Mouse (Mus musculus) embryonic facial prominence, embryonic 11.5 days (tissue): Measurements from ENCODE around the gene Shroom3. TPM values are rescaled to one million over a fixed set of nuclear protein-coding genes. Genes with fewer than 3 reads are reported as not detected.

ENCODE experiments used
- ATAC-seq: fragments of 200-750 bp; cut with Nextera tagmentation; replicated peaks from 2 replicates; pipeline ENCODE4 v1.8.0; 2017; ENCODE audit warnings: low read depth; ENCODE audit not compliant: insufficient number of reproducible peaks, low FRiP score, low TSS enrichment
- DNase-seq: peaks from one replicate; pipeline ENCODE4 v3.0.0-alpha.2; 2015; ENCODE audit warnings: low spot score
- H3K27ac ChIP-seq: fragments of 300-500 bp; sonication (generic); replicated peaks from 2 replicates; pipeline ENCODE4 v1.5.1; 2014; ENCODE audit warnings: mild to moderate bottlenecking, low read depth, low read length, control low read depth
- H3K27me3 ChIP-seq: fragments of 300-500 bp; sonication (generic); 2 replicates; pipeline ENCODE4 v1.6.1; 2014; ENCODE audit warnings: mild to moderate bottlenecking, low read length, moderate library complexity, mixed read lengths; ENCODE audit not compliant: control insufficient read depth, insufficient read depth
- H3K36me3 ChIP-seq: fragments of 300-500 bp; sonication (generic); replicated peaks from 2 replicates; pipeline ENCODE4 v1.6.1; 2014; ENCODE audit warnings: low read depth, mild to moderate bottlenecking, low read length, moderate library complexity, mixed read lengths; ENCODE audit not compliant: control insufficient read depth, insufficient read depth
- H3K4me1 ChIP-seq: fragments of 300-500 bp; sonication (generic); 2 replicates; pipeline ENCODE4 v1.6.1; 2014; ENCODE audit warnings: low read length, mixed read lengths; ENCODE audit not compliant: control insufficient read depth, insufficient read depth
- H3K4me2 ChIP-seq: fragments of 300-500 bp; sonication (generic); 2 replicates; pipeline ENCODE4 v1.6.1; 2014; ENCODE audit warnings: low read depth, mild to moderate bottlenecking, control low read depth, low read length, moderate library complexity
- H3K4me3 ChIP-seq: fragments of 300-500 bp; sonication (generic); 2 replicates; pipeline ENCODE4 v1.5.1; 2014; ENCODE audit warnings: low read depth, low read length, control low read depth
- H3K9ac ChIP-seq: fragments of 300-500 bp; sonication (generic); replicated peaks from 2 replicates; pipeline ENCODE4 v1.6.1; 2014; ENCODE audit warnings: mild to moderate bottlenecking, control low read depth, low read length
- H3K9me3 ChIP-seq: fragments of 300-500 bp; sonication (generic); replicated peaks from 2 replicates; pipeline ENCODE4 v1.6.1; 2016; ENCODE audit warnings: mild to moderate bottlenecking, low read length, inconsistent platforms, mixed read lengths; ENCODE audit not compliant: control insufficient read depth
- WGBS: fragments of 180-500 bp; shearing (Covaris S2); extraction: QIAGEN DNeasy Blood & Tissue Kit; methylation state at CpG from one replicate; pipeline ENCODE4 v1.1.7; 2014; 5-methylcytosine and 5-hydroxymethylcytosine counted together
- polyA plus RNA-seq: library from polyadenylated mRNA; unstranded; fragments of >200 nt; fragmentation: Nextera tagmentation; extraction: Ambion mirVana; gene quantifications from 2 replicates; pipeline ENCODE4 v1.2.1, GENCODE M21; 2014

The Shroom3 gene
- polyA plus RNA-seq, 1 experiment from 2014 or later, result 2.2 TPM

GRCm38 (mm10) chr5:92742701-92743100 is 59.5 kb downstream of the Shroom3 start:
- Histone ChIP-seq H3K9me3 (no peaks in the 10 kb centered on the region), H3K4me2 (no peak overlapping the region), H3K9ac (no peak overlapping the region), H3K4me3 (no peak overlapping the region), H3K27me3 (no peaks in the 10 kb centered on the region), H3K27ac (no peak overlapping the region), H3K36me3 (no peaks in the 10 kb centered on the region), H3K4me1 (no peaks in the 10 kb centered on the region)
- DNase-seq (no peak), ATAC-seq (no peak)
- WGBS, result 65% methylated on average over 5 of the region's 5 CpGs

DNA sequence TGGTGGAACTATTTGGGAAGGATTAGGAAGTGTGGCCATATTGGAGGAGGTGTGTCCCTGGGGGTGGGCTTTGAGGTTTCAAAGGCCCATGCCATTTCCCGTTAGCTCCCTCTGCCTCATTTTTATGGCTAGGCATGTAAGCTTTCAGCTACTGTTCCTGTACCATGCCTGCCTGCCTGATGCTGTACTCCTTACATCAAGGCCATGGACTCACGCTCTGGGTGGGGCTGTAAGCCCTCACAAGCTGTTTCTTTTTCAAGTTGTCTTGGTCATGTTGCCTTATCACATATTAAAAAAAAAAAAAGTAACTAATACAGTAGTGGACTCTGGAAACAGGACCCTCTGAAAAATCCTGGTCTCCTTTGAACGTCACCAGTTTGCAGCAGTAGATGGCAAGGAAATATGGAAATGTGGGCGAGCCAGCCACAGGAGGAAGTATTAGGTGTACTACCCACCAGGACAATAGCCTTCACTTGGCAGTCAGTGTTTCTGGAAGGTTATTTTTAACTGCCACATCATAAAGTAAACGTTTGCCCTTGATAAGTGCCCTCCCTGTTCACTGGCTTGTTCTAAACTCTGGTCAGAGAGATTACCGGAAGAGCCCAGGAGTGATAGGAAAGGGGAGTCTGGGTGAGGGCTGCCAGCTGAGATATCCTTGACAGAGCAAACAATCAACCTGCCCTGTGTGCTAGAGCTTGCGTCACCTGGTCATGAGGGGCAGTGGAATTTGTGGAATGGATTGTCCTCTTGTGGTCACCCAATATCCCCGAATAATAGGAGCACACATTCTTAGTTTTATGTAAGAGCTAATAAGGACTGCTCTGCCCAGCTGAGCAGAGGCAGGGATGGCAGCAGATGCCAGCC is 62.4 kb downstream of the Shroom3 start:
- Histone ChIP-seq H3K4me3 (no peak overlapping the region), H3K27me3 (no peaks in the 10 kb centered on the region), H3K4me2 (no peak overlapping the region), H3K9me3 (no peaks in the 10 kb centered on the region), H3K9ac (no peak overlapping the region), H3K36me3 (no peaks in the 10 kb centered on the region), H3K4me1 (no peaks in the 10 kb centered on the region), H3K27ac (no peak overlapping the region)
- WGBS, result 80% methylated on average over 8 of the region's 8 CpGs
- DNase-seq, result no peak
- no peak for ATAC-seq

DNA sequence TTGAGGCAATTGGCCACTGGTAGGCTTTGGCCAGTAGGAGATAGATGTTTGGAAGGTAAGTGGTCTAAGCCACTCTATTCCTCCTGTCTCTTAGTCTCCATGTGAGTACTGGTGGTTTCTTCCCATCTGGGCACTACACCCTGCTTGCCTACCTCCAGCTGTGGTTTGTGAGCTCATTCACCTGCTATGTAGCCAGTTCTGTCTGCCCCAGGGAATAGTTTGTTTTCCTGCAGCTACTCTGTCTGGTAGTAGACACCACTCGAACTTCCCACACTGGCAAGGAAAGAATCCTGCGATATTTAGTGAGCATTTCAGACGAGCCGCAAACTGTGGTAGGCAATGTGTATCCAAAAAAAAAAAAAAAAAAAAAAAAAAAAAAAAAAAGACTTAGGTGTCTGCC is 68.3 kb downstream of the Shroom3 start:
- Histone ChIP-seq H3K9me3 (no peaks in the 10 kb centered on the region), H3K4me3 (no peak overlapping the region), H3K27me3 (no peaks in the 10 kb centered on the region), H3K4me2 (no peak overlapping the region), H3K9ac (no peak overlapping the region), H3K36me3 (no peaks in the 10 kb centered on the region), H3K4me1 (no peaks in the 10 kb centered on the region), H3K27ac (no peak overlapping the region)
- DNase-seq, result no peak
- ATAC-seq, result no peak
- 84% methylated on average over 4 of the region's 4 CpGs for WGBS

GRCm38 (mm10) chr5:92755241-92755775 is 72.1 kb downstream of the Shroom3 start:
- Histone ChIP-seq H3K4me3 (no peak overlapping the region), H3K36me3 (no peaks in the 10 kb centered on the region), H3K27ac (no peak overlapping the region), H3K4me1 (no peaks in the 10 kb centered on the region), H3K9ac (no peak overlapping the region), H3K4me2 (no peak overlapping the region), H3K27me3 (no peaks in the 10 kb centered on the region), H3K9me3 (no peaks in the 10 kb centered on the region)
- DNase-seq, result no peak
- no peak for ATAC-seq
- WGBS, result 87% methylated on average over 7 of the region's 7 CpGs

DNA sequence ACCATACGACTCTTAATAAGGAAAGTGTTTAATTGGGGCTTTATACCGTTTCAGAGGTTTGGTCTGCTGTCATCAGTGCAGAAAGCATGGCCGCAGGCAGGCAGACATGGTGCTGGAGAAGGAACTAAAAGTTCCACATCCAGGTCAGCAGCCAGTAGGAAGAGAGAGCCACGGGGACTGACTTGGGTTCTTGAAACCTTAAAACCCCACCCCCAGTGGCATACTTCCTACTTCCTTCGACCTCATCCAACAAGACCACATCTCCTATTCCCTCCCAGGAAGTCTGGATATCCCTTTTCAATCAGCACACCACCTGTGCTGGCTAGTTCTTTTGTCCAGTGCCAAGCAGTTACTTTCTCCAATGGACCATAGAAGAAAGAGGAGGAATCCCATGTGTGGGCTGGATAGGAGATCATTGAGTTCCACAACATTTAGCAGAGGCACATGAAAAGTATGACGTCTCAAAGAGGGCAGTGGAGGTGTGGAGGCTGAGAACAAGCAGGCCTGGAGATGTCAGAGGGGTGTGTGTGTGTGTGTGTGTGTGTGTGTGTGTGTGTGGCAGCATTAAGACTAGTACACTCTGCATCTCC is 76.0 kb downstream of the Shroom3 start:
- no peaks in the 10 kb centered on the region for H3K27me3 ChIP-seq
- ATAC-seq (no peak), DNase-seq (no peak)
- no peak overlapping the region for H3K27ac ChIP-seq
- H3K9me3 ChIP-seq, result no peaks in the 10 kb centered on the region
- WGBS, result 80% methylated on average over 6 of the region's 6 CpGs
- H3K4me1 ChIP-seq, result no peaks in the 10 kb centered on the region
- no peak overlapping the region for H3K4me2 ChIP-seq
- H3K9ac ChIP-seq, result no peak overlapping the region
- H3K4me3 ChIP-seq, result no peak overlapping the region
- H3K36me3 ChIP-seq, result no peaks in the 10 kb centered on the region

GRCm38 (mm10) chr5:92760542-92760941 is 77.3 kb downstream of the Shroom3 start:
- ATAC-seq (no peak), DNase-seq (no peak)
- no peak overlapping the region for H3K4me3 ChIP-seq
- H3K4me2 ChIP-seq, result no peak overlapping the region
- no peaks in the 10 kb centered on the region for H3K4me1 ChIP-seq
- H3K9ac ChIP-seq, result no peak overlapping the region
- 88% methylated on average over 7 of the region's 7 CpGs for WGBS
- no peak overlapping the region for H3K27ac ChIP-seq
- H3K36me3 ChIP-seq, result no peaks in the 10 kb centered on the region
- no peaks in the 10 kb centered on the region for H3K9me3 ChIP-seq
- H3K27me3 ChIP-seq, result no peaks in the 10 kb centered on the region

- ATAC-seq, result no peak
- no peaks in the 10 kb centered on the region for H3K9me3 ChIP-seq
- no peaks in the 10 kb centered on the region for H3K36me3 ChIP-seq
- no peaks in the 10 kb centered on the region for H3K4me1 ChIP-seq
- no peaks in the 10 kb centered on the region for H3K27me3 ChIP-seq
- no peak overlapping the region for H3K9ac ChIP-seq
- no peak overlapping the region for H3K4me3 ChIP-seq
- WGBS, result 74% methylated on average over 9 of the region's 9 CpGs
- DNase-seq, result no peak
- H3K27ac ChIP-seq, result no peak overlapping the region
- no peak overlapping the region for H3K4me2 ChIP-seq
Measured at GRCm38 (mm10) chr5:92761615-92762353, 78.5 kb downstream of the Shroom3 start.
